Mouse (Mus musculus): ENCODE measurements around the gene Tbc1d24.

Tbc1d24 gene

DNA sequence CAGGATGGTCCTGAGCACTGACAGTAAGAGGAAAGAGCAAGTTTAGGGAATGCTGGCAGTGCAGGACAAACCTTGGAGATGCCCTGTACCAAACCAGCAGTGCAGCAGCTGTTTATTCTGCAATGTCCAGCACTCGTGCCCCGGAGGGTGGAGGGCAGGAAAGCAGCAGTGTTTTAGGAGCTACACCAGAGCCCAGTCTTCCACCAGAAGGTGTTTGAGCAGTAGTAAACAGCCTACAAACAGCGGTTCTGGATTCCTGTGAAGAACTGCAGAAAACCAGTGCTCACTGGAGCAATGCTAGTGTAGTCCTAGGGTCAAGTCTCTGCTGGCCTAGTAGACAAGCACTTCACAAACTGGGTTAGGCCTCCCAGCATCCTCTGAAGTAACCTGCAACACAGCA, 31.1 kb downstream of the Tbc1d24 start:
- no peak for DNase-seq (ENCODE audit: low read depth, low spot score)

DNA sequence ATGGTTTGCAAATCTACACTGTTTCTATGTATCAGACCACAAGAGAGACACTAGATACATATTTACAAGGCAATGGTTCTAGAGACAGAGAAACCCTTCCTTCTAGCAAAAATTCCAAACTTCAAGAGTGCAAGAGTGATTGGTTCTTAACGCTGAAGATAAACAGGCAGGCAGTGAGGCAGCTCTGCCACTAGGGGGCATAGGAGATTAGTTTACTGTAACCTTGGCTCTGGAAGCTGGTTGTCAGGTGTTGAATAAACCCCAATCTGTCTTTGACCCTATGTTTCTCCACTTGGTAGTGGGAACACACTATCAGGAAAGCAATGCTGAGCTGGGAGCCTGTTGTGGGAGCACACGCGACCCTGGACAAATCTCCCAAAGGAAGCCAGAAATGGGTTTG, 31.9 kb downstream of the Tbc1d24 start:
- DNase-seq (ENCODE audit: low read depth, low spot score) = no peak

DNA sequence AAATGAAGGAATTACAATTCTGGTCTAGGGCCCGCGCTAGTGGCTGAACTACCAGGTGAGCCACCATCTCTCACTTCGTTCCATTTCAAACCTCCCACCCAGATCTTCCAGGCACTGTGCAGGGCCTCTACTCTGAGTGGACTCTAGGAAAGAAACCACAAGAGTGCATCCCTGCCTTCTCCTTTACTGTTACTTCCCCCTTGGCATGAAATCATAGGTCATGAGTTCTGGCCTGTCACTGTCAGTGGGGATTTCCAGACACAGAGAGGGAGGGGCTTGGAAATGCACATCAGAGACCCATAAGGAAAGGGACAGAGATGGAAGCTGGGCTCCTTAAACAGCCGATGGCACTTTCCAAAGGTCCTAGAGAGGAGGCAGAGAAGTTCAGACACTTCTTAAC, 33.6 kb downstream of the Tbc1d24 start:
- DNase-seq (ENCODE audit: low read depth, low spot score) = no peak

DNA sequence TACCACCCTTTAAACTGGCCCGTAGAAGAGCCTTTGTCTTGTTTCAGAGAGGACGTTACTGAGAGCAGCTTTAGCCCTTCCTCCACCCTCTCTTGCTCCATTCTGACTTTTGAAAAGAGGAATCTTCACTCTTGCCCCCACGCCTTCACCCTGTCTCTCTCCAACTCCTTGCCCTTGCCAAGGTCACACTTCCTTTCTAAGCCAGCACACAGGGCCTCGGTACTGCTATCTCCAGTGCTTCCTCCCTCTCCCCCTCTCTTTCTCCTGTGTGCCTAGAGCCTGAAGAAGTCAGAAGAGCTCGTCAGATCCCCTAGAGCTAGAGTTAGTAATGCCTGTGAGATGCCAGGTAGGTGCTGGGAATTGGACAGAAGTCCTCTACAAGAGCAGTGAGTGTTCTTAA, 34.6 kb downstream of the Tbc1d24 start:
- DNase-seq (ENCODE audit: low read depth, low spot score) = no peak

DNA sequence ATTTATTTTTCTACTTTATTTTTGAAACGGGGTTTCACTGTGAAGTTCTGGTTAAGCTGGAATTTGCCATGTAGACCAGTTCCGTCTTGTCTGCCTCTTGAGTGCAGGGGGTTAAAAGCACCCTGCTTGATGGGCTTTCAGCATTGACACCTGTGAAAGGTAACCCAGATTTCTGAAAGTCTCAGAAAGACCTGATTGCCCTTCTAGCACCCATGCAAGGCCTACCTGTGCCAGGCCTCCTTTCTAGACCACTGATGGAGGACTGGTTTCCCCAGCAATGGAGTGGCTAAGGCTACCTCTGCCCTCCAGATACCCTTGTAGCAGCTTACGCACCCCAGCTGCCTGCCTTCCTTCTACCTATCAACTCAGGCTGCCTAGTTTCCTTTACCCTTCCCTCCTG, 35.2 kb downstream of the Tbc1d24 start:
- no peak for DNase-seq (ENCODE audit: low read depth, low spot score)

DNA sequence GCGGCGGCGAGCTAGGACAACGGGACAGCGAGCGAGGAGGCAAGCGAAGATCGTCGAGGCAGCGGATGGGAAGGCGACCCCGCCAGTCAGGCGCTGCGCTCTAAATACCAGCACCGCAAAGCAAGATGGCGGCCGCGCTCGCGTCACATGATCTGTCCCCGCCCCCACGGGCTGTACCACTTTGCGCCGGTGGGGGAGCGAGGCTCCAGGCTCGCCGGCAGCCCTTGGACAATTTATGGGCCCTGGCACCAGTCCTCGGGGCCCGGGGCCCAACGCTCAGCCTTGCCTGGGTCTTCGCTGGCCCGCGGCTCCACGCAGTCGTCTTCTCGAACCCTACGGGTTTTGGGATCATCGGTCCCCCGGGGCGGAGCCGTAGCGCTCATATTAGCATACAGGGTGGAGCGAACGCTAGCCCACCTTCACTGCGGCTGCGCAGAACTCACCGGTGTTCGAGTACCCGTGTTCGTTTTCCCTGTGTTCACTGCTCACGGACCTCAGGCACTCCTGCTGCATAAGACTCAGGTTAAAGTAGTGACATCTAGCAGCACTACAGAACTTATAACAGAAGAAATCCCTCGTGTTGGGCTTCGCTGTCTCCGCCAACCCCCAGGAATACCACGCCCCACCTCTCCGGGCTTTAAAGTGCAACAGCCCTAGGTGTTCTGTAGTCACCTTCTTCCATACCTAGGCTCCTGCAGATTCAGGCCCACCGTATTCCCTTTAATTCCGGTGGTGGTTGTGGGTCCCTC, 35.9 kb downstream of the Tbc1d24 start, which contains the start of gene Atp6v0c:
Gene Atp6v0c, minus strand, starts transcription at position 386 of the 749 bp plus-strand sequence.
- peak; percentile 89 for DNase-seq (ENCODE audit: low read depth, low spot score)

DNA sequence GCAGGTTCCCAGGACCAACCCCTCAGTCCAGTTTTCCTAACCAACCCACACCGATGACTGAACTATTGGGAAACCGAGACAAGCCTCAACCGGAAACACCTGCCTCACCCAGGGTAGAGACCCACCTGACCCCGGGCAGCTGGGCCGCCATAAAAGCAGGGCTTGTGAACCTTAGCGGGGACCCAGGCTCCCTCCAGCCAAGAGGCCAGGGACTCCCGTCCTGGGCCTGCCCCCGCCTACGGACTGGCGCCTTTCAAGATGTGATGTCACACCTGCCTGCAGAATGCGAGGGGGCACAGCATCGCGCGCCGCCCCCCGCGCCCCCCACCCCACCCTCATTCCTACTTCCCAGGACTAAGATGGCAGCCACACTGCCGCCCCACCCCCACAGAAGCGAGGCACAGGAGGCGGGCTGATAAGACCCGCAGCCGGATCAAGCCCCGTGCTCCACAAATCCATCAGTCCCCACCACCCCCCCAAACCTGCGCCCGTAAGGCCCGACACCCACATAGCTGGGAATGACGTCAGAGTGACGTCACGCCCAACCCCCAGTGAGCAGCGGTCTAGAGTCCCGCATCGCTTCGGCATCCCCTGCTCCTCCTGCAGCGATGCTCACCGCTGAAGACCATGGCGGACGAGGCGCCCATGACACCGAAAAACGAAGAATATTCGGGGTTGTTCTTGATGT, 36.6 kb downstream of the Tbc1d24 start:
- no peak for DNase-seq (ENCODE audit: low read depth, low spot score)

DNA sequence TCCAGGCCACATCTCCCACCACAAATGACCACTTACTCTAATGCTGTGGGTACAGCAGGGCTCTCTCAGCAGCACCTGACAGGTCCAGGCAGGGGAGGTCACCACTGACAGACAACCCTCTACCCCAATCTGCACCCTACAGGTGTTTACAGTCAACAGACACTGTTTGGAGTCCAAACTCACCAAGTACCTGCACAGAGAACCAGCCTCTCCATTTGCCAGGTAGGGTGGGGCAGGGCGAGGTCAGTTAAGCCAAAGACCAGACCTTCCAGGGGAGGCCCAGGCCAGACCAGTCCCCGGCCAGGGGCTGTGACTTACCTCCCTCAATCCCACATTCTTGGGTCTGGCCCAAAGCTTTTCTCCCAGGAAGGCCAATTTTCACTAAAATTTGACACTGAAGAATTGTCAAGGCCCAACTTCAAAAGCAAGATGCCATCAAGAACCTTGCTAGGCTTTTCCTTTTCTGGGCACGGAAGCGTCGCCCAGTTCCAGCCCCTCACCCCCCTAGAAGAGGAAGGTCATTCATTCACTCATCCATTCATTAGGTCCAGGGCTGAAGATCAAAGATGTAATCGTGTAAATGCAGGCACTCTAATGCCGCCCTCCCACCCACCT, 37.4 kb downstream of the Tbc1d24 start:
- DNase-seq (ENCODE audit: low read depth, low spot score) = no peak

DNA sequence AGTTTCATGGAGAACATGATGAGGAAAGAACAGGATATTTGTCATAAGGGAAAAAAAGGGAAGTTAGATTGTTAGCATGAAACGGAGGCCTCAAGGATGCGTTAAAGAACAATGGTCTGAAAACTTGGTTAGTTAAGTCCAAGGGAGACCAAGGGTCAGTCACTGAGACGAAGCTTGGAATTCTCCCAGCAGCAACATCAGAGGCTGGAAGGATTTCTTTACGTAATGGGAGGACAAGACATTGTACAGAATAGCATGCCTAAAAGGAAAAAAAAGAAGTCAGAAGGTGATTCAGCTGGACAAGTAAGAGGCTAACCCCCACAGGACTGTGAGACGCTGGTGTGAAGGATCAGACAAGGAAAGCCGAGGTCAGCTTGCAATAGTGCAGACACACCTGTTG, 38.2 kb downstream of the Tbc1d24 start:
- no peak for DNase-seq (ENCODE audit: low read depth, low spot score)

DNA sequence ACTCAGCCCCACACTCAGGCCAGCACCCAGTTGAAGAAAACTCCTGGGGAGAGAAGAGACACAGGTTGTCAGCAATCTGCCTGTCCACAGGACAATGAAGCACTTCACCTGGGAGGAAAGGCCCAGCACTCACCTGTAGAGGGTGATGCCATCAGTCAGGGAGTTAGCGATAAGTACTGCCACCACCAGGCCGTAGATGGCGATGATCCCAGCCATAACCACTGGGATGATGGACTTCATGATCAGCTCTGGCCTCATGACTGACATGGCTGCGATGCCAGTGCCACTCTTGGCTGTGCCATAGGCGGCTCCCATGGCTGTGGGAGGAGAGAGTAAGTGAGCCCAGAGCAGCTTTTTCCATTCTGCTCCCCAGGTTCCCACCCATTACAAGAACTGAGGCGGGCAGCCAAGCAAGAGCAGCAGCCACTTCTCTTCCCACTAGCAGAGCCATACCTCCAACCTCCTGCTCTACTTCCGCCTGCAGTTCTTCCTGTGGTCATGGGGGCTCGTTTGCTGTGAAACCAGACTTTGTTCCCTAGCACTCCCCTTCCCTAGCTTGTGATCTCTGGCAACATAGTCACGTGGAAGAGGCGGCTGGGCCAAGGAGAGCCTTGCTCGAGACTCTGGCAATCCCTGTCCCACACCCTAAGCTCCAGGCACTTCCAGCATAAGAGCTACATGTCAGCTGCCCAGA, 40.6 kb downstream of the Tbc1d24 start:
- DNase-seq (ENCODE audit: low read depth, low spot score) = no peak

DNA sequence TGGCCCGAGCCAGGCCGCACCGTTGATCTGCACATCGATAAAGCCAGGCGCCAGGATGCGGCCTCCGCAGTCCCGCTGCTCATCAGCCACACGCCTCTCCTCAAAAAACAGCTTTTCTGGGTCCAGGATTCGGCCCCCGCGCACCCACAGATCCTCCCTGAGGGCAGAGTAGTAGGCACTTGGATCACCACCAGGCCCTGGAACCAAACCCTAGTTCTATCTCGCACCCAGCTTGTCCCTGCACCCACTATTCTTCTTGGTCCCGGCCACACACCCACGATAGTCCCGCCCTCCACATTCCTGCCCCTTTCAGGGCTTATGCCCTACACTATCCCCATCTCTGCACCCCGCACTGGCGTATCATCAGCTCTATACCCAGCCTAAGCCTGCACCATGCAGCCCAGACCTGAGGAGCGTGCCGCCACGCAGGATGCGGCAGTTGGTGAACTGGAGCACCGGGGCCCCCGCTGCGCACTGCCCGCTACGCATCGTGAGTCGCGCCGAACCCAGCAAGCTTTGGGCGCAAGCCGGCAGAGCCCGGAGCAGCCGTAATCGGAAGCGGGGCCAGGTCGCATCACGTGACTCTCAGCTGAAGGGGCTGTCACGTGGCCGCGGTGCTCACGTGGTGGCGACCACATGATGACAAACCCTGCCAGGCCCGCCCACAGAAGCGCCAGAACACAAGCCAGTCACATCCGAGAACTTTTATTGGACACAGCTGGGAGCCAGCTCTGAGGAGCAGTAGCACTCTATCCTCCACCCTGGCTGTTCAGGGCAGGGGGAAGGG, 42.0 kb downstream of the Tbc1d24 start, which contains the start of gene Amdhd2:
Gene Amdhd2, minus strand, starts transcription at position 591 of the 787 bp plus-strand sequence.
- peak; percentile 97 for DNase-seq (ENCODE audit: low read depth, low spot score)

DNA sequence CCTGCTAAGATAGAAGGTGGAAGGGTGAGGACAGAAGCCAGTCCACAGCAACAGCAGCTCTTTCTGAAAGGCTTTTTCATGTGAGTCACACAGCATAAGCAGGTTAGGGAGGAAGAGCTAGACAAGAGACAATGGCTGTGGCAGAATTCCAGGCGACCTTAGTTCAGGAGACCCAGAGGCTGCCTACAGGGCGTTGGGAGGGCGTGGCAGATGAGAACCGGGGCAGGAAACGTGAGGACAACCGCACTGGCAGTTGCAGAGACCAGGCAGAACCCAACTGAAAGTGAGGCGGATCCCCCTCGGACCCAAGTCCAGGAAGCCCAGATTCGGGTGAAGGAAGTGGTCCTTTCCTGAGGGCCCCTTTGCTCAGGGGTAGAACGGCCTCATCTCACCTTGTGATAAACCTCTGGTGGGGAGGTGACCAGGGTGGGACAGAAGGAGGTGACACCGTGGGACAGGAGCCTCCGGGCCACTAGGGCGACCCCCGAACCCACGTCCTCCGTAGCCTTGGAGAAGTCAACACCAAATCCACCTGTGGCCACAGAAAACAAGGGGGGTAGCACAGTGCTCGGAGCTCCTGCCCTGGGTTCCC, 42.7 kb downstream of the Tbc1d24 start:
- no peak for DNase-seq (ENCODE audit: low read depth, low spot score)

DNA sequence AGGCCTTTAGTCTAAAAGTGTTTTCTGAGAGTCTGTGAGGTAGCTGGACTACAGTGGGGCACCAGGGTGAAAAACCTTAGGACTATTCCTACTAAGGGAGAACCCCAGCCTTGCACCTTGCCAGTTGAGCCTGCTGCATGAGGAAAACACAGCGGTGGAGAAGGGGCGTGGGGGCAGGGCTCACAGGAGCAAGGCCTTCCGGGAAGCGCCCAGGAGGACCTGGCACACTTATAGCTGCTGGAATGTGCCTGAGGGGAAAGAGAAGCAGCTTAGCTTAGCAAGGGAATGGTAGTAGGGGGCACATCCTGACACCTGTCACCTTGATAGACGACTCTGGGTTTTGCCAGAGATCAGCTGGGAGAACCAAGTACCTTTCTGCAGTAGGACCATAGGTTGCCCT, 43.9 kb downstream of the Tbc1d24 start:
- no peak for DNase-seq (ENCODE audit: low read depth, low spot score)

DNA sequence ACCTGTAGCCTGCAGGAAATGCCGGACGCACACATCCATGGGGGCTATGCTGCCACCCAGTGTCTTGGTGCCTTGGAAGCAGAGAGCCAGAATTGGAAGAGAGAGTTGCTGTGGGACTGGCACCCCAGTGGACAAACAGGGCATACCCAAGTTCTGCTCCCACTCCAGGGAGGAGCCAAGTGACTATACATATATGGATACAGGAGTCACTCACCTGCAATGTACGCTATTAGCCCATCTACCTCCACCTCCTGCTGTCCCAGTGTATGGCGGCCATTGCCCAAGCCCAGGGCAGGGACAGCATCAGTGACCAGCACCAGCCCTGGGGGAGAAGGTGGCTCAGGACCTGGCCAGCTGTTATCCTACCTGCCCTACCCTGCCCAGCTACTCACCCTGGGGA, 47.8 kb downstream of the Tbc1d24 start:
- no peak for DNase-seq (ENCODE audit: low read depth, low spot score)

DNA sequence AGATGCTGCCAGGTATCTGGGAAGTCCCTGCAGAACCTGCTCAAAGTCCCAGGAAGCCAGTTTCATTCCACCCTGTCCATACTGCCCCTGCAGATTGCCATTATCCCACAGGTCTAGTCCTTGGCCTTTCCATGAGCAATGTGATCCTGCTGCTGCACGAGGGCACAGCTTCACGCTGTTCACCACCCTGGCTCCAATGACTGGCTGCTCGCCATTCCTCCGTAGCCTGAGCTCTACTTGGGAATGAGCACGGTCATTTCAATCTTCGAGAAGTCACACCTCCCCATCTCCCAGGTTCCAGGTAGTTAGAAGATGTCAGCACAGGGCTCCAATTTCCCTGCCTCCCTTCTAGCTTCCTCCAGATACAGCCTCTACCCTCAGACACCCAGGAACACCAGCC, 48.2 kb downstream of the Tbc1d24 start:
- DNase-seq (ENCODE audit: low read depth, low spot score) = no peak

DNA sequence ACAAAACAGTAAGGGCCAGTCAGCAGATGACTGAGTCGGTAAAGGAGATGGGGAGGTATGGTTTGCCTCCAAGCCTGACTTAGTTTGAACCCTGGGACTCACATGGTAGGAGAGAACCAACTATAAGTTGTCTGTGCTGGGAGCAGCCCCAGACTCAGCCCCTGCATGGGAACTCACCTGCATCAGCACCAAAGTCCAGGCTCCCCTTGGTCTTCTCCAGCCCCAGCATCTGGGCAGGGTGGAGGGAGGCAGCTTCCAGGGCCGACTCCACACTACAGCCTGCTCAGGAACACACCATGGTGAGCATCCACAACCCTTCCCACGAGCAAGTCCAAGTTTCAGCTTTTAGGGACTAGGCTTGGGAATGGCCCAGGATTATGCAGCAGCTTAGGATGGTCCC, 49.0 kb downstream of the Tbc1d24 start:
- DNase-seq (ENCODE audit: low read depth, low spot score) = no peak

DNA sequence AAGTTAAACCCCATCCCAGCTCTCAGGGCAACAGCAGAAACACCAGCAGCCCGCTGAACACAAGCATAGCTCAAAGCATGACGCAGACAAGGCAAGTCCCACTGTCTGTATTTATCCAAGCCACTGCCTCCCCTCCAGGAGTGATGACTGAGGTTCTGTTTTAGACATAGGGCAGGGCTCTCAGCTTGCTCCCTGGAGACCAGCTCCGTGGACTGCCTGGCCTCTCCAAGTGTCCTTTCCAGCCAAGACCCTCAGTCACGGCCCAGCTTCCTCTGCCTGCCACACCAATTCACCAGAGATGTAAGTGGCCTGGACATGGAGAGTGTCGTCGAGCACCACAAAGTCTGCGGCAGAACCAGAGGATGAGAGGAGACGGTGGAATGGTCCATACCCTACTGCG, 49.6 kb downstream of the Tbc1d24 start:
- no peak for DNase-seq (ENCODE audit: low read depth, low spot score)

DNA sequence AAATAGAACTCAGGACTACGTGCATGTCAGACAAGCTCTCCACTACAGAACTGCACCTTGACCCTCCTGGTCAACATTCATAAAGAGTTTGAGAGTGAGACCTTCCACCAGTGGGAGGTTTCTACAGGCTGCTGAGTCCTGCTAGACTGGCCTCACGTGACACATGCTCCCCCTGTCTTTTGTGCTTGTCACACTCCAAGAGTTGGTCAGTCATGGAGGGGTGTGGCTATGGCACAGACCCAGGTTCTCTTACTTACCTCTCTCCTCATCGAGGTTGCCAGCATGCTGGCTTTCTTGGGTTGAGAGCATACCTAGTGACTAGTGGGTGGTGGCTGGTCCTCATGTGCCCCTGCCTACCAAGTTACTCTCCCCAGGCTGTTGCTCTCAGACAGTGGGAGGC, 50.9 kb downstream of the Tbc1d24 start:
- no peak for DNase-seq (ENCODE audit: low read depth, low spot score)

DNA sequence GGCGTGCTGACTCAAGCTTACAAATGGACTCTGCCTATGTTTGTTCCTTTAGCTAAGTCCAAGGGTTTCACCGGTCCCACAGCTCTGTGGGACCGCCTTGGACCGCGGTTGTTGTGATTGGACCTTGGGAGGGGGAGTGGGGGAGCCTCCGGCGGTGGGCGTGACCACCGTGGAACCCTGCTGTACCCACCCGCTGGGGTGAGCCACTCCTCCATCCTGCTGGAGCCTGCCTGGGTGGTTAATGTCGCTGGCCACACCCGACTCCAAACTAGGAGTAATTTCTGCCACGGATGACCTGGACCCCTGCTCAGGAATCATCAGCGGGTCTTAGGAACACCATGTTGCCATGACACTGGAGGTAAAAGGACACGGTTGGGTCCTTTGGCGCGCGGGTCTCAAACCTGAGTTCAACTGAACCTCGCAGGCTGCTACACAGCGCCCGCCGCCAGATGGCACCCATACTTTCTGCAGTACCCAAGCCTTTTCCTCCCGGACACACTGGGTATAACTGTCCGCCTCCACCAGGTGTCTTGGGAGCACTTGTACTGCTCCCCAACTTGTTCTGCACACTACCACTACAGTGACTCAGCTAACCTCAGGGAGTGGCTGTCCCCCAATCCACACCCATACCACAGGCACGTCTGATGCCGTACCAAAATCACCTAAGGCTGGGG, 53.3 kb downstream of the Tbc1d24 start:
- peak; percentile 85 for DNase-seq (ENCODE audit: low read depth, low spot score)

DNA sequence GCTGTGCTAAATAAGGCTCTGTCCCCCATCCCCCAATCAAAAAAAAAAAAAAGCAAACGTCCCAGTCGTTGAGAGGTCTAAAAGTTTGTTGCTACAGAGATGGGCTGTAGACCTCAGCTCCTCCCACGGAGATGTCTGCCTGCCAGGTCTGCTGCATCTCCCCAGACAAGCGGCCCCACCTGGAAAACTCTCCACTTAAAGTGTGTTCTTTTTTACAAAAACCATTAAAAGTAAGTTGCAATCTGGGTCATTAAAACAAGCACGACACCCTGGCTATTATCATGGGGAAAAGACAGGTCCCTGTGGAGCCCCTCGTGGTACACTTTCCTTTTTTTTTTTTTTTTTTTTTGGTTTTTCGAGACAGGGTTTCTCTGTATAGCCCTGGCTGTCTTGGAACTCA, 54.0 kb downstream of the Tbc1d24 start:
- DNase-seq (ENCODE audit: low read depth, low spot score) = no peak
